Mouse (Mus musculus) brain, embryonic 18.5 days (tissue): Measurements from ENCODE around the gene Gm5089.

Source experiments
- DNase-seq: peaks from one replicate; pipeline ENCODE4 v3.0.0-alpha.2; 2012; ENCODE audit warnings: low read depth, low spot score

Gm5089 gene

GRCm38 (mm10) chr14:122426529-122427203 lies 24.2 kb downstream of the Gm5089 start:
- no peak for DNase-seq

GRCm38 (mm10) chr14:122424441-122424840 lies 26.5 kb downstream of the Gm5089 start:
- DNase-seq: no peak

- DNase-seq: no peak
Measured at GRCm38 (mm10) chr14:122416166-122416771, 34.6 kb downstream of the Gm5089 start.

- DNase-seq: no peak
Measured at GRCm38 (mm10) chr14:122414786-122415185, 36.1 kb downstream of the Gm5089 start.

- no peak for DNase-seq
Measured at GRCm38 (mm10) chr14:122413542-122413928, 37.4 kb downstream of the Gm5089 start.

- no peak for DNase-seq
Measured at GRCm38 (mm10) chr14:122412841-122413541, 37.9 kb downstream of the Gm5089 start.

GRCm38 (mm10) chr14:122406541-122407219 lies 44.2 kb downstream of the Gm5089 start:
- DNase-seq: no peak

GRCm38 (mm10) chr14:122405897-122406540 lies 44.9 kb downstream of the Gm5089 start:
- DNase-seq: no peak

GRCm38 (mm10) chr14:122405236-122405635 lies 45.7 kb downstream of the Gm5089 start:
- DNase-seq: no peak

- no peak for DNase-seq
Measured at GRCm38 (mm10) chr14:122404596-122405154, 46.2 kb downstream of the Gm5089 start.

GRCm38 (mm10) chr14:122403422-122403940 lies 47.4 kb downstream of the Gm5089 start:
- no peak for DNase-seq

- no peak for DNase-seq
Measured at GRCm38 (mm10) chr14:122402716-122403258, 48.1 kb downstream of the Gm5089 start.

- DNase-seq: no peak
Measured at GRCm38 (mm10) chr14:122401886-122402285, 49.0 kb downstream of the Gm5089 start.

GRCm38 (mm10) chr14:122399906-122400305 lies 51.0 kb downstream of the Gm5089 start:
- DNase-seq: no peak

GRCm38 (mm10) chr14:122398676-122399075 lies 52.2 kb downstream of the Gm5089 start:
- no peak for DNase-seq

- DNase-seq: no peak
Measured at GRCm38 (mm10) chr14:122393119-122393518, 57.8 kb downstream of the Gm5089 start.

- no peak for DNase-seq
Measured at GRCm38 (mm10) chr14:122390935-122391334, 60.0 kb downstream of the Gm5089 start.

- no peak for DNase-seq
Measured at GRCm38 (mm10) chr14:122389684-122390370, 61.1 kb downstream of the Gm5089 start.

- DNase-seq: no peak
Measured at GRCm38 (mm10) chr14:122388431-122389031, 62.4 kb downstream of the Gm5089 start.

- DNase-seq: no peak
Measured at GRCm38 (mm10) chr14:122387781-122388180, 63.1 kb downstream of the Gm5089 start.
